Mouse (Mus musculus) C2C12 (cell line): ENCODE data around the gene Klhl26.

ENCODE experiments used
- CEBPB ChIP-seq: IDR thresholded peaks from one replicate; pipeline ENCODE4 v1.6.1; 2011; ENCODE audit warnings: low read depth, mild to moderate bottlenecking, control low read depth, moderate library complexity
- CTCF ChIP-seq: IDR thresholded peaks from one replicate; pipeline ENCODE4 v1.5.1; 2011; ENCODE audit not compliant: control insufficient read depth, insufficient read depth, insufficient read length
- MAX ChIP-seq: IDR thresholded peaks from one replicate; pipeline ENCODE4 v1.6.1; 2011; ENCODE audit warnings: mild to moderate bottlenecking, control low read depth
- MYOD1 ChIP-seq: IDR thresholded peaks from one replicate; pipeline ENCODE4 v1.6.1; 2011; ENCODE audit warnings: low read depth; ENCODE audit not compliant: control insufficient read depth, insufficient read length
- USF1 ChIP-seq: IDR thresholded peaks from one replicate; pipeline ENCODE4 v1.6.1; 2011; ENCODE audit warnings: low read depth, mild to moderate bottlenecking, control low read depth, moderate library complexity

DNA sequence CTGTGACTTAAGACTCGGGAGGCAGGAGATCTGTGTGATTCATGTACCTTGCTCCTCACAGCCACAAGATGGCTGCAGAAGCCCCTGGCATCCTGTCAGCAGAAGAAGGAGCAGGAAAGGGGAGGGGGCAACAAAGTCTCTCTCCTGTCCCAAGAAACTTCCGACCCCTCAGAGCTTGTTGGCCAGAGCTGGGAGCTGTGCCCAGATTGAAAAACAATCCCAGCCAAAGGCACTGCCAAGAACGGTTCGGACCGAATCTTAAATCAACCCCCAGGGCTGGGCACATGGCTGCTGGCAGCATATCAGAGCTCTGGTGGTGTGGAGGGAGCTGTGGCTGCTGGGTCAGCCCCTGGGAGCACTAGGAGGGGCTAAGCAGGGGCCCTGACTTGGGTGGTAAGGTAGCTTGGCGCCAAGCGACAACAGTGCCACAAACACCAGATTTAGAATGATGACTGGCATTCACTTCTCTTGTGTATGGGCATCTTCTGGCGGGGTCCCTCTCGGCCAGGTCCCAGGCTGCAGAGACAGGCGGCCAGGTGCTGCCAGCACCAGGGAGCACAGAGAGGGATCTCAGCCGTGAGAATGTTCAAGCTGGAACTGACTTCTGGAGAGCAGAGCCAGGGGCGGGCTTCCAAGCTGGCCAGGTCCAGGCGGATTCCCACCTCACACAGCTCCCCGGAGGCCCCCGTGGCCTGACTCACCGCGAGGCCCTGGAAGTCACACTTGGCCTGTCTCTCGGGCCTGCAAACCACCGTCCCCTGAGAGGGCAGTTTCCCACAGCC lies 28.9 kb downstream of the Klhl26 start:
- TF ChIP-seq CTCF: no peak
- no peak for TF ChIP-seq MAX
- TF ChIP-seq USF1: no peak
- TF ChIP-seq MYOD1: no peak
- no peak for TF ChIP-seq CEBPB
